Mouse (Mus musculus) myocyte (in vitro differentiated cells): ENCODE data around the gene Adgrf5. TPM values are rescaled to one million over a fixed set of nuclear protein-coding genes. Genes with fewer than 3 reads are reported as not detected.

Experiments used
- H3K27me3 ChIP-seq: one replicate; pipeline ENCODE4 v1.6.1; 2011; ENCODE audit not compliant: control insufficient read depth, insufficient read depth, insufficient read length
- H3K36me3 ChIP-seq: one replicate; pipeline ENCODE4 v1.6.1; 2011; ENCODE audit not compliant: control insufficient read depth, insufficient read depth
- H3K4me2 ChIP-seq: one replicate; pipeline ENCODE4 v1.6.1; 2011; ENCODE audit warnings: low read depth, control low read depth
- H3K4me3 ChIP-seq: one replicate; pipeline ENCODE4 v1.5.1; 2011; ENCODE audit warnings: mild to moderate bottlenecking, control low read depth, moderate library complexity
- H3K79me2 ChIP-seq: one replicate; pipeline ENCODE4 v1.6.1; 2011; ENCODE audit not compliant: control insufficient read depth, insufficient read depth
- H3ac ChIP-seq: one replicate; pipeline ENCODE4 v1.6.1; 2011; ENCODE audit not compliant: control insufficient read depth, insufficient read length
- CEBPB ChIP-seq: IDR thresholded peaks from 2 replicates; pipeline ENCODE4 v1.6.1; 2011; ENCODE audit warnings: mild to moderate bottlenecking, moderate library complexity; ENCODE audit not compliant: poor library complexity, insufficient read depth, severe bottlenecking
- E2F4 ChIP-seq: IDR thresholded peaks from one replicate; pipeline ENCODE4 v1.6.1; 2011; ENCODE audit warnings: mild to moderate bottlenecking, control low read depth, moderate library complexity; ENCODE audit not compliant: insufficient read depth
- MAX ChIP-seq: IDR thresholded peaks from one replicate; pipeline ENCODE4 v1.6.1; 2011; ENCODE audit warnings: low read depth, mild to moderate bottlenecking, control low read depth
- MYOD1 ChIP-seq, 3 experiments: IDR thresholded peaks; one replicate each; pipeline ENCODE4 v1.6.1; 2011; ENCODE audit warnings: control low read depth in 2 of 3, low read depth in 2 of 3, mild to moderate bottlenecking in 2 of 3, moderate library complexity in 1 of 3; ENCODE audit not compliant: insufficient read length in 2 of 3, control insufficient read depth in 1 of 3
- MYOG ChIP-seq, 3 experiments: IDR thresholded peaks; one replicate each; pipeline ENCODE4 v1.6.1; 2011; ENCODE audit warnings: control low read depth in 2 of 3, low read depth in 2 of 3, mild to moderate bottlenecking in 2 of 3; ENCODE audit not compliant: insufficient read length in 2 of 3, control insufficient read depth in 1 of 3, insufficient read depth in 1 of 3
- POLR2A ChIP-seq: IDR thresholded peaks from one replicate; pipeline ENCODE4 v1.6.1; 2011; ENCODE audit warnings: low read depth, mild to moderate bottlenecking, control low read depth, moderate library complexity; ENCODE audit not compliant: insufficient read length
- POLR2AphosphoS2 ChIP-seq: IDR thresholded peaks from one replicate; pipeline ENCODE4 v1.6.1; 2011; ENCODE audit warnings: low read depth, control low read depth; ENCODE audit not compliant: insufficient read length
- REST ChIP-seq: IDR thresholded peaks from one replicate; pipeline ENCODE4 v1.6.1; 2011; ENCODE audit warnings: mild to moderate bottlenecking, control low read depth, moderate library complexity; ENCODE audit not compliant: insufficient read depth, insufficient read length
- SRF ChIP-seq: IDR thresholded peaks from one replicate; pipeline ENCODE4 v1.6.1; 2011; ENCODE audit warnings: low read depth; ENCODE audit not compliant: control insufficient read depth, insufficient read length
- TCF12 ChIP-seq: IDR thresholded peaks from one replicate; pipeline ENCODE4 v1.6.1; 2011; ENCODE audit warnings: mild to moderate bottlenecking, control low read depth; ENCODE audit not compliant: poor library complexity, insufficient read depth, severe bottlenecking
- TCF3 ChIP-seq: IDR thresholded peaks from one replicate; pipeline ENCODE4 v1.6.1; 2011; ENCODE audit warnings: low read depth, control low read depth; ENCODE audit not compliant: insufficient read length
- USF1 ChIP-seq: IDR thresholded peaks from one replicate; pipeline ENCODE4 v1.6.1; 2011; ENCODE audit warnings: low read depth, mild to moderate bottlenecking, control low read depth, moderate library complexity
- polyA plus RNA-seq: library from polyadenylated mRNA; unstranded; fragments of >200 nt; fragmentation: generic; extraction: Trizol; gene quantifications from one replicate; pipeline ENCODE4 v1.2.1, GENCODE M21; 2012; ENCODE audit warnings: missing spikeins

The Adgrf5 gene
- polyA plus RNA-seq, 1 experiment = 0.04 TPM

GRCm38 (mm10) chr17:43413182-43413581 is 52.9 kb downstream of the Adgrf5 start:
- H3ac ChIP-seq = no peak overlapping the region
- no peak overlapping the region for H3K4me2 ChIP-seq
- TF ChIP-seq USF1 = no peak
- TF ChIP-seq CEBPB = no peak
- no peaks in the 10 kb centered on the region for H3K79me2 ChIP-seq
- H3K36me3 ChIP-seq = no peaks in the 10 kb centered on the region
- no peak overlapping the region for H3K4me3 ChIP-seq
- H3K27me3 ChIP-seq = no peaks in the 10 kb centered on the region

GRCm38 (mm10) chr17:43419204-43419603 is 59.0 kb downstream of the Adgrf5 start:
- Histone ChIP-seq H3K79me2 (no peaks in the 10 kb centered on the region), H3K4me3 (no peak overlapping the region), H3K36me3 (no peaks in the 10 kb centered on the region), H3K4me2 (no peak overlapping the region), H3K27me3 (no peaks in the 10 kb centered on the region), H3ac (no peak overlapping the region)
- TF ChIP-seq USF1 = no peak
- TF ChIP-seq TCF3 = no peak
- TF ChIP-seq TCF12 = no peak
- no peak for TF ChIP-seq MYOG (IDR thresholded peaks at IDR 0.05; ENCODE audit: control insufficient read depth in 1 of 3, insufficient read depth in 1 of 3, insufficient read length in 2 of 3, low read depth in 2 of 3)
- TF ChIP-seq POLR2AphosphoS2 = no peak
- no peak for TF ChIP-seq CEBPB
- TF ChIP-seq MYOD1 (IDR thresholded peaks at IDR 0.05; ENCODE audit: control insufficient read depth in 1 of 3, insufficient read length in 2 of 3, low read depth in 2 of 3) = no peak
- no peak for TF ChIP-seq REST
- TF ChIP-seq MAX = no peak
- no peak for TF ChIP-seq POLR2A
- no peak for TF ChIP-seq SRF
- no peak for TF ChIP-seq E2F4

- no peak overlapping the region for H3ac ChIP-seq
- H3K4me3 ChIP-seq = no peak overlapping the region
- no peaks in the 10 kb centered on the region for H3K36me3 ChIP-seq
- TF ChIP-seq CEBPB = no peak
- TF ChIP-seq MAX = no peak
- no peak for TF ChIP-seq E2F4
- no peak for TF ChIP-seq MYOD1 (IDR thresholded peaks at IDR 0.05; ENCODE audit: control insufficient read depth in 1 of 3, insufficient read length in 2 of 3, low read depth in 2 of 3)
- TF ChIP-seq POLR2A = no peak
- no peak for TF ChIP-seq TCF12
- H3K4me2 ChIP-seq = no peak overlapping the region
- H3K27me3 ChIP-seq = no peaks in the 10 kb centered on the region
- H3K79me2 ChIP-seq = no peaks in the 10 kb centered on the region
These were observed 60.1 kb downstream of the Adgrf5 start for GRCm38 (mm10) chr17:43420381-43420780.

- H3K27me3 ChIP-seq = no peaks in the 10 kb centered on the region
- no peaks in the 10 kb centered on the region for H3K36me3 ChIP-seq
- no peak overlapping the region for H3ac ChIP-seq
- no peak overlapping the region for H3K4me3 ChIP-seq
- no peak overlapping the region for H3K4me2 ChIP-seq
- no peak for TF ChIP-seq MYOG (IDR thresholded peaks at IDR 0.05; ENCODE audit: control insufficient read depth in 1 of 3, insufficient read depth in 1 of 3, insufficient read length in 2 of 3, low read depth in 2 of 3)
- TF ChIP-seq REST = no peak
- no peak for TF ChIP-seq E2F4
- TF ChIP-seq POLR2AphosphoS2 = no peak
- TF ChIP-seq SRF = no peak
- no peak for TF ChIP-seq CEBPB
- TF ChIP-seq MYOD1 (IDR thresholded peaks at IDR 0.05; ENCODE audit: control insufficient read depth in 1 of 3, insufficient read length in 2 of 3, low read depth in 2 of 3) = no peak
- TF ChIP-seq MAX = no peak
- no peak for TF ChIP-seq USF1
- TF ChIP-seq TCF3 = no peak
- TF ChIP-seq POLR2A = no peak
- no peak for TF ChIP-seq TCF12
- no peaks in the 10 kb centered on the region for H3K79me2 ChIP-seq
These were observed 63.7 kb downstream of the Adgrf5 start for GRCm38 (mm10) chr17:43423953-43424352.

GRCm38 (mm10) chr17:43431692-43432091 is 71.4 kb downstream of the Adgrf5 start:
- no peak overlapping the region for H3K4me3 ChIP-seq
- H3K36me3 ChIP-seq = no peaks in the 10 kb centered on the region
- no peaks in the 10 kb centered on the region for H3K27me3 ChIP-seq
- TF ChIP-seq MAX = no peak
- TF ChIP-seq USF1 = no peak
- no peak for TF ChIP-seq TCF3
- TF ChIP-seq TCF12 = no peak
- no peak for TF ChIP-seq MYOG (IDR thresholded peaks at IDR 0.05; ENCODE audit: control insufficient read depth in 1 of 3, insufficient read depth in 1 of 3, insufficient read length in 2 of 3, low read depth in 2 of 3)
- no peak for TF ChIP-seq POLR2A
- TF ChIP-seq POLR2AphosphoS2 = no peak
- TF ChIP-seq SRF = no peak
- no peak for TF ChIP-seq MYOD1 (IDR thresholded peaks at IDR 0.05; ENCODE audit: control insufficient read depth in 1 of 3, insufficient read length in 2 of 3, low read depth in 2 of 3)
- no peak overlapping the region for H3K4me2 ChIP-seq
- no peak overlapping the region for H3ac ChIP-seq
- no peaks in the 10 kb centered on the region for H3K79me2 ChIP-seq
